Mouse (Mus musculus) G1E (cell line): ENCODE results near the gene Pcare. TPM values are rescaled to one million over a fixed set of nuclear protein-coding genes. Genes with fewer than 3 reads are reported as not detected.

Experiments
- ATAC-seq: 2 replicates; pipeline ENCODE4 v1.8.0; 2016; ENCODE audit warnings: mild to moderate bottlenecking; ENCODE audit not compliant: insufficient number of reproducible peaks, poor library complexity, low FRiP score, severe bottlenecking; ENCODE audit errors: extremely low read depth
- DNase-seq: peaks from one replicate; pipeline ENCODE4 v3.0.0; 2012; ENCODE audit warnings: low spot score
- H3K27me3 ChIP-seq: 2 replicates; pipeline ENCODE4 v1.6.1; 2012; ENCODE audit warnings: mild to moderate bottlenecking, low read length, inconsistent platforms; ENCODE audit not compliant: insufficient read depth
- H3K36me3 ChIP-seq: replicated peaks from 2 replicates; pipeline ENCODE3; 2012; ENCODE audit warnings: mild to moderate bottlenecking, inconsistent platforms
- H3K4me1 ChIP-seq: 2 replicates; pipeline ENCODE4 v1.6.1; 2012; ENCODE audit warnings: low read depth, low read length, inconsistent platforms, mixed read lengths; ENCODE audit not compliant: insufficient read depth
- H3K4me3 ChIP-seq: 2 replicates; pipeline ENCODE4 v1.5.1; 2012; ENCODE audit warnings: low read depth, mild to moderate bottlenecking, inconsistent platforms, low read length, moderate library complexity, mixed read lengths
- H3K9me3 ChIP-seq: replicated peaks from 2 replicates; pipeline ENCODE4 v1.6.1; 2012; ENCODE audit warnings: inconsistent platforms
- CTCF ChIP-seq: IDR thresholded peaks from 2 replicates; pipeline ENCODE4 v1.5.1; 2012; ENCODE audit warnings: low read depth, low read length, inconsistent platforms, mixed read lengths
- GATA1 ChIP-seq: IDR thresholded peaks from 2 replicates; pipeline ENCODE4 v1.6.1; 2012; ENCODE audit warnings: borderline replicate concordance, low read length, inconsistent platforms, mixed read lengths
- GATA2 ChIP-seq: IDR thresholded peaks from 2 replicates; pipeline ENCODE4 v1.6.1; 2012; ENCODE audit warnings: low read depth, low read length, inconsistent platforms, borderline replicate concordance
- POLR2AphosphoS5 ChIP-seq: IDR thresholded peaks from 2 replicates; pipeline ENCODE4 v1.6.1; 2012; ENCODE audit warnings: low read depth, low read length, inconsistent platforms; ENCODE audit not compliant: insufficient replicate concordance
- TAL1 ChIP-seq: conservative IDR thresholded peaks from 2 replicates; pipeline ENCODE4 v1.6.1; 2012; ENCODE audit warnings: low read depth, low read length, inconsistent platforms, mixed read lengths
- polyA plus RNA-seq: library from polyadenylated mRNA; stranded (reverse); fragments of >175 nt; gene quantifications from 2 replicates; pipeline ENCODE4 v1.2.3, GENCODE M21; 2012
- total RNA-seq, 2 experiments: library from RNA; stranded (forward) in 1 of 2; stranded (reverse) in 1 of 2; fragments of 200-1000 nt in 1 of 2; fragments of >200 nt in 1 of 2; fragmentation: Nextera tagmentation in 1 of 2; gene quantifications; 2 replicates each; pipeline ENCODE4 v1.2.3; 2014 to 2017

The Pcare gene
- total and polyA plus RNA-seq, 3 experiments, result 0.22 TPM; not detected in 2

DNA sequence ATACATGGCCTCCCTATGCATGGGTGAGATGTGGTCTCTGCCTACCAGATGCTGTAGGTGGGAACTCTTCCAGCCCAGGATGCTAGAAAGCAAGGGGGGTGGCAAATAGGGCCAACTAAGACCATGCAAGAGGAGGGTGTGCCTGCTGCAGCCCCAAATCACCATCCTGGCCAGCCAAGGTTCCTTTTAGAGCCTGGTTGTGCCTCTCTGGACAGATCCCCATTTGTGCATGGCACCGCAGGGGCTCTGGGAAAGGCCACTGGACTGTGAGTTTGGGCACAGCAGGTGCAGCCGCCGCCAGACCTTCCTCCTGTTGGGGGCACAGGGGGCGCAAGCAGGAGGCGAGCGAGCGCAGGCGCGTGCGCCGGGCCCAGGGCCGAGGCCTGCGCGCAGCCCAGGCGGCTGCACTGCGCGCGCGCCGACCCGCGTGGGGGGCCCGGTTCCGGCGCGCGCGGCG, 29.6 kb upstream of the Pcare start:
- TF ChIP-seq TAL1, result no peak
- TF ChIP-seq POLR2AphosphoS5, result no peak
- no peak for TF ChIP-seq CTCF
- no peak for TF ChIP-seq GATA2
- no peak for TF ChIP-seq GATA1
- ATAC-seq (no peak), DNase-seq (no peak)
- Histone ChIP-seq H3K4me3 (no peak overlapping the region), H3K27me3 (no peaks in the 10 kb centered on the region), H3K9me3 (peaks cover 44% of the 10 kb centered on the region), H3K4me1 (no peaks in the 10 kb centered on the region), H3K36me3 (no peaks in the 10 kb centered on the region)

- Histone ChIP-seq H3K27me3 (no peaks in the 10 kb centered on the region), H3K4me1 (no peaks in the 10 kb centered on the region), H3K4me3 (no peak overlapping the region), H3K9me3 (peaks cover 50% of the 10 kb centered on the region), H3K36me3 (no peaks in the 10 kb centered on the region)
- no peak for ATAC-seq
- TF ChIP-seq POLR2AphosphoS5, result no peak
- no peak for TF ChIP-seq GATA2
- no peak for TF ChIP-seq CTCF
- TF ChIP-seq GATA1, result no peak
- TF ChIP-seq TAL1, result no peak
- DNase-seq, result no peak
Observed at GRCm38 (mm10) chr17:71780945-71781344, 28.3 kb upstream of the Pcare start.

DNA sequence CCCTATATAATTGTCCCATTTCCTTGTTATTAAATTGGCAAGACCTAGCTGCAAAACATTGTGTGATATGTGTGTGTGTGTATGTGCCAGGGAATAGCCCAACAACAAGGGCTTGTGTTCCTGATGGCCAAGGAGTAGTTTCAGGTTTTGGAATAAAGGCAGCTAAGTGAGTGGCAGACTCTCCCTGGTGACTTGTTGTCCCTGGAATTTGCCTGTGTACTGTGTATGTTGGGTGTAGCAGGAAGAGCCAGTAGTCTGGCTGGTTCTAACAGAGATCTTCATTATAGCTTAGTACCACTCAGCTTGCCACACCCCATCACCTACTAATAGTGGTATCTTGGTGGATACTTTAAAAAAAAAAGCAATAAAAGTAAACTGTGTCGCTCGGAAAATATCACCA, 27.8 kb upstream of the Pcare start:
- H3K9me3 ChIP-seq, result peaks cover 50% of the 10 kb centered on the region
- H3K4me3 ChIP-seq, result no peak overlapping the region
- TF ChIP-seq POLR2AphosphoS5 (no peak), CTCF (no peak), GATA1 (no peak), GATA2 (no peak), TAL1 (no peak)
- H3K27me3 ChIP-seq, result no peaks in the 10 kb centered on the region
- ATAC-seq (no peak), DNase-seq (no peak)
- no peaks in the 10 kb centered on the region for H3K36me3 ChIP-seq
- no peaks in the 10 kb centered on the region for H3K4me1 ChIP-seq

DNA sequence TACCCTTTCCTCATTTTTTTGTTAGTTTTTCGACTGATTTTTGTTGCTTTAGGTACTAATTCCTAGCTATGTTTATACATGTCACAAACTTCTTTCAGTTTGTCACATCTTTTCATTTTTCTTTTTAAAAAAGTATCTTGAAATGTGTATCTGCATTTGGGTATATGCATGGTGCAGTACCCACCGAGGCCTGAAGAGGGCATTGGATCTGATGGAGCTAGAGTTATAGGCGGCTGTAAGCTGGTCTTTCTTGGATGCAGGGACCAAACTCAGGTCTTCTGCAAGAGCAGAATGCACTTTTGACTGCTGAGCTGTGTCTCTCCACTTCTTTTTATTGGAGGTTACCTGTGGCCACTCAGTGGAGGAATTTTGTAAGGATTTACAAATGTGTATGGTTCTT, 26.0 kb upstream of the Pcare start:
- no peaks in the 10 kb centered on the region for H3K27me3 ChIP-seq

GRCm38 (mm10) chr17:71775279-71775678, 22.6 kb upstream of the Pcare start:
- no peaks in the 10 kb centered on the region for H3K4me1 ChIP-seq
- peaks cover 28% of the 10 kb centered on the region for H3K9me3 ChIP-seq
- TF ChIP-seq GATA2 (no peak), TAL1 (no peak), GATA1 (no peak), CTCF (no peak), POLR2AphosphoS5 (no peak)
- DNase-seq (no peak), ATAC-seq (no peak)
- H3K36me3 ChIP-seq, result no peaks in the 10 kb centered on the region
- no peak overlapping the region for H3K4me3 ChIP-seq
- H3K27me3 ChIP-seq, result no peaks in the 10 kb centered on the region

More for the DNA sequence above, 26.0 kb upstream of the Pcare start:
- ATAC-seq (no peak), DNase-seq (no peak)
- H3K4me1 ChIP-seq, result no peaks in the 10 kb centered on the region
- H3K9me3 ChIP-seq, result peaks cover 52% of the 10 kb centered on the region
- H3K4me3 ChIP-seq, result no peak overlapping the region
- no peaks in the 10 kb centered on the region for H3K36me3 ChIP-seq
- TF ChIP-seq GATA2, result no peak
- no peak for TF ChIP-seq POLR2AphosphoS5
- TF ChIP-seq TAL1, result no peak
- TF ChIP-seq CTCF, result no peak
- TF ChIP-seq GATA1, result no peak

DNA sequence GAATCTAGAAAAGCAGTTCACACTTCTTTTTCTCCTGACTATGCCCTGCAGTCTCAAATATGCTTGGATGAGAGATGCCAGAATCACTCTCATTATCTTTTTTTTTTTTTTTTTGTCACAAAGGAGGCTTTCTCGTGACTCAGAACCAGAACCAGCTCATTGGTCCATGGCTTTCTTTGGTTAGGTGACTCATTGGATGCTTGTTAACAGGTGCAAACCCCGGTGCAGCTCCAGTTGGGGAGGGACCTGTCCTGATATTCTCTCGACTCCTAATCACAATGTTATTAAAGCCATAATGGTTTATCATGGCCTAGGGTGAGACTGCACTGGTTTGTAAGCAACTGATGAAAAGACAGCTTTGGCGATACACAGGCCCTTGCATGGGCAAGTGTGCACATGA, 21.5 kb upstream of the Pcare start:
- H3K36me3 ChIP-seq, result no peaks in the 10 kb centered on the region
- H3K27me3 ChIP-seq, result no peaks in the 10 kb centered on the region
- H3K4me1 ChIP-seq, result no peaks in the 10 kb centered on the region
- no peak for ATAC-seq
- no peak for DNase-seq
- H3K9me3 ChIP-seq, result peaks cover 32% of the 10 kb centered on the region
- TF ChIP-seq CTCF, result no peak
- TF ChIP-seq GATA2, result no peak
- no peak for TF ChIP-seq TAL1
- TF ChIP-seq GATA1, result no peak
- no peak for TF ChIP-seq POLR2AphosphoS5
- no peak overlapping the region for H3K4me3 ChIP-seq

- ATAC-seq (no peak), DNase-seq (no peak)
- Histone ChIP-seq H3K4me3 (no peak overlapping the region), H3K4me1 (no peaks in the 10 kb centered on the region), H3K36me3 (no peaks in the 10 kb centered on the region), H3K9me3 (peaks cover 18% of the 10 kb centered on the region), H3K27me3 (no peaks in the 10 kb centered on the region)
- TF ChIP-seq GATA1 (no peak), POLR2AphosphoS5 (no peak)
Observed at GRCm38 (mm10) chr17:71770696-71771095, 18.0 kb upstream of the Pcare start.
